Mouse (Mus musculus) hindbrain, postnatal 0 days (tissue): ENCODE measurements at regions not wholly inside any gene's neighbourhood (a gene's known extent, or its start where the extent isn't known, plus 50 kb on each side); places are given as distances from the start of the nearest gene placed in this dataset.

Experiments
- ATAC-seq: fragments of 200-750 bp; cut with Nextera tagmentation; 2 replicates; pipeline ENCODE4 v1.8.0; 2017; ENCODE audit warnings: mild to moderate bottlenecking, moderate TSS enrichment, moderate library complexity
- DNase-seq: peaks from one replicate; pipeline ENCODE4 v3.0.0-alpha.2; 2015; ENCODE audit warnings: low spot score
- H3K27ac ChIP-seq: fragments of 300-500 bp; sonication (generic); 2 replicates; pipeline ENCODE4 v1.5.1; 2014; ENCODE audit warnings: mild to moderate bottlenecking
- H3K27me3 ChIP-seq: fragments of 300-500 bp; sonication (generic); 2 replicates; pipeline ENCODE4 v1.6.1; 2014; ENCODE audit warnings: low read length, mixed read lengths; ENCODE audit not compliant: insufficient read depth
- H3K36me3 ChIP-seq: fragments of 300-500 bp; sonication (generic); 2 replicates; pipeline ENCODE4 v1.6.1; 2014; ENCODE audit warnings: low read length, mixed read lengths; ENCODE audit not compliant: insufficient read depth
- H3K4me1 ChIP-seq: fragments of 300-500 bp; sonication (generic); 2 replicates; pipeline ENCODE4 v1.6.1; 2014; ENCODE audit warnings: antibody characterized with exemption, low read length, mixed read lengths; ENCODE audit not compliant: insufficient read depth
- H3K4me2 ChIP-seq: fragments of 300-500 bp; sonication (generic); 2 replicates; pipeline ENCODE4 v1.6.1; 2014; ENCODE audit warnings: low read depth, mild to moderate bottlenecking, low read length, moderate library complexity, mixed read lengths
- H3K4me3 ChIP-seq: fragments of 300-500 bp; sonication (generic); 2 replicates; pipeline ENCODE4 v1.5.1; 2014; ENCODE audit warnings: low read length
- H3K9ac ChIP-seq: fragments of 300-500 bp; sonication (generic); replicated peaks from 2 replicates; pipeline ENCODE4 v1.6.1; 2014; ENCODE audit warnings: mild to moderate bottlenecking, low read length, moderate library complexity, mixed read lengths
- H3K9me3 ChIP-seq: fragments of 300-500 bp; sonication (generic); 2 replicates; pipeline ENCODE4 v1.6.1; 2016; ENCODE audit warnings: low read length, mixed read lengths
- CTCF ChIP-seq: IDR thresholded peaks from 2 replicates; pipeline ENCODE4 v1.5.1; 2016; ENCODE audit warnings: antibody characterized with exemption, control low read depth, low read depth
- WGBS: fragments of 180-500 bp; shearing (Covaris S2); extraction: QIAGEN DNeasy Blood & Tissue Kit; methylation state at CpG from one replicate; pipeline ENCODE4 v1.1.7; 2014; 5-methylcytosine and 5-hydroxymethylcytosine counted together

- no peak overlapping the region for H3K27ac ChIP-seq
- no peak for DNase-seq
- no peak overlapping the region for H3K4me3 ChIP-seq
- ATAC-seq: no peak
- H3K4me1 ChIP-seq: no peaks in the 10 kb centered on the region
- H3K4me2 ChIP-seq: no peak overlapping the region
- no peak for TF ChIP-seq CTCF
- no peak overlapping the region for H3K9ac ChIP-seq
- WGBS: 90% methylated on average over 1 of the region's 1 CpGs
- no peaks in the 10 kb centered on the region for H3K27me3 ChIP-seq
- no peaks in the 10 kb centered on the region for H3K9me3 ChIP-seq
- H3K36me3 ChIP-seq: no peaks in the 10 kb centered on the region
Observed at GRCm38 (mm10) chr3:21218936-21219335, 852.0 kb upstream of the Agtr1b start.

- H3K27me3 ChIP-seq: no peaks in the 10 kb centered on the region
- H3K9me3 ChIP-seq: no peaks in the 10 kb centered on the region
- H3K4me3 ChIP-seq: no peak overlapping the region
- H3K36me3 ChIP-seq: no peaks in the 10 kb centered on the region
- DNase-seq: no peak
- H3K27ac ChIP-seq: no peak overlapping the region
- TF ChIP-seq CTCF: no peak
- ATAC-seq: no peak
- H3K9ac ChIP-seq: no peak overlapping the region
- no peaks in the 10 kb centered on the region for H3K4me1 ChIP-seq
- WGBS: 90% methylated on average over 2 of the region's 2 CpGs
- no peak overlapping the region for H3K4me2 ChIP-seq
Observed at GRCm38 (mm10) chr3:21241184-21241583, 835.3 kb upstream of the Tbl1xr1 start.

GRCm38 (mm10) chr3:21256129-21256760, 820.2 kb upstream of the Tbl1xr1 start:
- H3K27ac ChIP-seq: no peak overlapping the region
- no peak for TF ChIP-seq CTCF
- 91% methylated on average over 1 of the region's 1 CpGs for WGBS

GRCm38 (mm10) chr3:21263317-21263716, 813.1 kb upstream of the Tbl1xr1 start:
- Histone ChIP-seq H3K27me3 (no peaks in the 10 kb centered on the region), H3K9ac (no peak overlapping the region), H3K4me2 (no peak overlapping the region), H3K36me3 (no peaks in the 10 kb centered on the region), H3K4me1 (no peaks in the 10 kb centered on the region), H3K4me3 (no peak overlapping the region), H3K27ac (no peak overlapping the region), H3K9me3 (no peaks in the 10 kb centered on the region)
- TF ChIP-seq CTCF: no peak
- DNase-seq (no peak), ATAC-seq (no peak)
- 83% methylated on average over 2 of the region's 2 CpGs for WGBS

More at GRCm38 (mm10) chr3:21256129-21256760, 820.2 kb upstream of the Tbl1xr1 start:
- H3K9me3 ChIP-seq: no peaks in the 10 kb centered on the region
- DNase-seq (no peak), ATAC-seq (no peak)
- no peak overlapping the region for H3K9ac ChIP-seq
- H3K4me3 ChIP-seq: no peak overlapping the region
- H3K27me3 ChIP-seq: no peaks in the 10 kb centered on the region
- H3K4me1 ChIP-seq: no peaks in the 10 kb centered on the region
- no peak overlapping the region for H3K4me2 ChIP-seq
- no peaks in the 10 kb centered on the region for H3K36me3 ChIP-seq

GRCm38 (mm10) chr3:21265491-21265890, 811.0 kb upstream of the Tbl1xr1 start:
- Histone ChIP-seq H3K4me1 (no peaks in the 10 kb centered on the region), H3K4me3 (no peak overlapping the region), H3K9ac (no peak overlapping the region), H3K27me3 (no peaks in the 10 kb centered on the region), H3K4me2 (no peak overlapping the region), H3K27ac (no peak overlapping the region), H3K9me3 (no peaks in the 10 kb centered on the region), H3K36me3 (no peaks in the 10 kb centered on the region)
- no peak for ATAC-seq
- DNase-seq: no peak
- WGBS: 82% methylated on average over 2 of the region's 2 CpGs
- no peak for TF ChIP-seq CTCF

GRCm38 (mm10) chr3:21268429-21269129, 807.9 kb upstream of the Tbl1xr1 start:
- no peak overlapping the region for H3K4me2 ChIP-seq
- H3K9ac ChIP-seq: no peak overlapping the region
- no peak for TF ChIP-seq CTCF
- no peak for ATAC-seq
- no peaks in the 10 kb centered on the region for H3K36me3 ChIP-seq
- DNase-seq: no peak
- H3K27me3 ChIP-seq: no peaks in the 10 kb centered on the region
- no peaks in the 10 kb centered on the region for H3K4me1 ChIP-seq
- H3K9me3 ChIP-seq: no peaks in the 10 kb centered on the region
- WGBS: 88% methylated on average over 7 of the region's 7 CpGs
- no peak overlapping the region for H3K27ac ChIP-seq
- H3K4me3 ChIP-seq: no peak overlapping the region

- Histone ChIP-seq H3K27ac (no peak overlapping the region), H3K4me2 (no peak overlapping the region), H3K9me3 (no peaks in the 10 kb centered on the region), H3K4me1 (no peaks in the 10 kb centered on the region), H3K4me3 (no peak overlapping the region), H3K36me3 (no peaks in the 10 kb centered on the region), H3K27me3 (no peaks in the 10 kb centered on the region), H3K9ac (no peak overlapping the region)
- DNase-seq: no peak
- ATAC-seq: no peak
- WGBS: 83% methylated on average over 2 of the region's 2 CpGs
- no peak for TF ChIP-seq CTCF
Observed at GRCm38 (mm10) chr3:21269130-21269440, 807.4 kb upstream of the Tbl1xr1 start.
